Mouse (Mus musculus): Measurements from ENCODE around the gene Mfrp.

GRCm38 (mm10) chr9:44125546-44126428, 24.3 kb downstream of the Mfrp start:
- TF ChIP-seq CTCF (IDR thresholded peaks at IDR 0.05; ENCODE audit: extremely low read depth, insufficient read depth, low read length): peak; percentile 95
- TF ChIP-seq POLR2A (IDR thresholded peaks at IDR 0.05; ENCODE audit: extremely low read depth, insufficient read depth, low read length): no peak
